Mouse (Mus musculus) ES-E14 (cell line): ENCODE results near the gene Slc13a3.

Source experiments
- HCFC1 ChIP-seq: IDR thresholded peaks from 2 replicates; pipeline ENCODE4 v1.6.1; 2012; ENCODE audit warnings: low read length, inconsistent platforms, borderline replicate concordance; ENCODE audit not compliant: insufficient read depth
- MAFK ChIP-seq: IDR thresholded peaks from 2 replicates; pipeline ENCODE4 v1.6.1; 2014; ENCODE audit warnings: mild to moderate bottlenecking, low read depth, low read length, inconsistent platforms; ENCODE audit not compliant: insufficient read depth
- ZC3H11A ChIP-seq: IDR thresholded peaks from 2 replicates; pipeline ENCODE4 v1.6.1; 2012; ENCODE audit warnings: low read depth, mild to moderate bottlenecking, inconsistent platforms, low read length, borderline replicate concordance

- TF ChIP-seq HCFC1 = no peak
- no peak for TF ChIP-seq ZC3H11A
- no peak for TF ChIP-seq MAFK
These were observed 2.4 kb upstream of the Slc13a3 start for GRCm38 (mm10) chr2:165475412-165475811.
